Mouse (Mus musculus) ovary, adult 18-20 months (tissue): ENCODE data around the gene Ube2cbp.

Experiments
- DNase-seq: peaks from one replicate; pipeline ENCODE4 v3.0.0; 2022; ENCODE audit warnings: low spot score, mixed read lengths

The Ube2cbp gene

DNA sequence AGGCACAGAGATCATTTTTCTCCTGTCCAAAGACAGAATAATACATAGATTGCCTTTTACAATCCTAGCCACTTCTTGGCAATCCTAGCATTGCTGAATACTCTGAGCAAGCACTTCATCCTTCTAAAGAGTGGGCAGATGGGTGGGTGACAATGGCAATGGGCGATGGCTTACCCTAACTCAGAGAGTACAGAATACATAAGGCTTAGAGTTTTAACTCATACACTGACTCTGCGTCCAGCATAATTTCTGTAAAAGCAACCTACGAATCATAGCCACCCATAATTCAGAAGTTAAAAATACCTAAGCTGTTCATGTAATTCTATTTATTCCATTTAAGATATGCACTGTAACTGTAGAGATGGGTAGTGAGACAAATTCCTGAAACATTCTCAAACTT is 29.2 kb downstream of the Ube2cbp start:
- DNase-seq: no peak

GRCm38 (mm10) chr9:86423331-86423730 is 41.4 kb downstream of the Ube2cbp start:
- no peak for DNase-seq

GRCm38 (mm10) chr9:86419366-86419765 is 45.4 kb downstream of the Ube2cbp start:
- DNase-seq: no peak

- no peak for DNase-seq
Measured at GRCm38 (mm10) chr9:86417971-86418370, 46.8 kb downstream of the Ube2cbp start.

DNA sequence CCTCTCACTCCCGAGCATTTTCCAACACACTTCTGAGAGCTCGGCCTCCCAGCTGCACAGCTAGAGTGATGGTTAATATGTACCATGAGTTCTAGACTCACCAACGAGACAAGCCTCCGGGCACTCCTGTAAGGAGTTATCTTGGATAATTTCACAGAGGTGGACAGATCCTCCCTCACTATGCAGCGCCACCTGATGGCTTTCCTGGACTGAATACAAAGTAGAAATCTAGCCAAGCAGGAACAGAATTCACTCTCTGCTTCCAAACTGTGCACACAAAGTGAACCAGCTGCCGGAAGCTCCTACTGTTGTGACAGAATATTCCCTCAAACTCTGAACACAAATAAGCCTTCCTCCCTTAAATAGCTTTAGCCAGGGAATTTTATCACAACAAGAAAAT is 69.0 kb downstream of the Ube2cbp start:
- no peak for DNase-seq

- DNase-seq: no peak
Measured at GRCm38 (mm10) chr9:86395012-86395411, 69.7 kb downstream of the Ube2cbp start.

GRCm38 (mm10) chr9:86393586-86394272 is 71.0 kb downstream of the Ube2cbp start:
- no peak for DNase-seq

DNA sequence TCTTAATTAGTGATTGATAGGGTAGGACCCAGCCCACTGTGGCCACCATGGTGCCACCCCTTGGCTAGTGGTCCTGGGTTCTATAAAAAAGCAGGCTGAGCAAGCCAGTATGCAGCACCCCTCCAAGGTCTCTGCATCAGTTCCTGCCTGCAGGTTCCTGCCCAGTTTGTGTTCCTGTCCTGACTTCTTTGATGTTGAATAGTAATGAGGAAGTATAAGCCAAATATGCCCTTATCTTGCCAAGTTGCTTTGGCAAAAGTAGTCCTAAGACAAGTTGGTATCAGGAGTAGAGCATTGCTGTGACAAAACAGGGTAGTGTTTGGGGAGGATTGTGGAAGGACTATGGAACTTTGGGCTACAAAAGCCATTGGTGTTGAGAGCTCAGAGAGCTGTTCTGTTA is 73.3 kb downstream of the Ube2cbp start:
- DNase-seq: no peak

DNA sequence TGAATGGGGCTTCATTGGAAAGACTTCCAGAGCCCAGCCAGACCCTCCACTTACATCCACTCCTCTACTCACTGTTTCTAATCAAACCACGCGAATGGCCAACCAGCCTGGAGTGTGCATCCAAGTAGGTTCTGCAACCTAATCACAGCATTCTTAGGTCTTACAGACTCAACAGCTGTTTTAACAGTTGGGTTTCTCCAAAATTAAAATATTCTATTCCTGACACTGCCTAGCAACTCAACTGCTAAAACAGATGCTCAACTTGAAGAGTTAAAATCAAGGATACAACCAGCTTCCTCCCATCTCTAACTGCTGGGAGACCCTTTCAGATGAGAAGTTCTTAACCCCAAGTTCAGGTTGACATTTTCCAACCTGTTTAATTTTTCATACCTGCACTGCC is 74.0 kb downstream of the Ube2cbp start:
- no peak for DNase-seq

GRCm38 (mm10) chr9:86388538-86388937 is 76.2 kb downstream of the Ube2cbp start:
- DNase-seq: no peak

DNA sequence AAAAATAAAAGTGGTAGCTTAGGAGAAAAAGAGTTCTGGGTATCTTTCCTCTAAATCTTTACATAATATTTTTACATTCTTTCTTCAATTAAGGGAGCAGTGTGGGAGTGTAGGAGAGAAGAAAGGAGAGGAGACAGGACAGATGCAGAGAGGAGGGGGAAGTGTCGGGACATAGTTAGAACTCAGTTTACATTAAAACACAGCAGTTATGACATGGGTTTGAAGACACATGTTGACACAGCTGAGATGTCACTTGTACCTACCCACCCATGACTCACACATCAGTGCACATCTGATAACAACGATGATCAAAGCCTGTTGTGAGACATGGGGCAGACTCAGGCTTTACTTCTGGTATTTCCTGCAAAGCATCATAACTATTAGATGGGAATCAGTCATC is 87.8 kb downstream of the Ube2cbp start:
- DNase-seq: no peak

- no peak for DNase-seq
Measured at GRCm38 (mm10) chr9:86372783-86373567, 91.8 kb downstream of the Ube2cbp start.

GRCm38 (mm10) chr9:86369208-86369607 is 95.5 kb downstream of the Ube2cbp start:
- no peak for DNase-seq

- no peak for DNase-seq
Measured at GRCm38 (mm10) chr9:86360536-86360935, 104.2 kb downstream of the Ube2cbp start.

GRCm38 (mm10) chr9:86355851-86356250 is 108.9 kb downstream of the Ube2cbp start:
- DNase-seq: no peak

DNA sequence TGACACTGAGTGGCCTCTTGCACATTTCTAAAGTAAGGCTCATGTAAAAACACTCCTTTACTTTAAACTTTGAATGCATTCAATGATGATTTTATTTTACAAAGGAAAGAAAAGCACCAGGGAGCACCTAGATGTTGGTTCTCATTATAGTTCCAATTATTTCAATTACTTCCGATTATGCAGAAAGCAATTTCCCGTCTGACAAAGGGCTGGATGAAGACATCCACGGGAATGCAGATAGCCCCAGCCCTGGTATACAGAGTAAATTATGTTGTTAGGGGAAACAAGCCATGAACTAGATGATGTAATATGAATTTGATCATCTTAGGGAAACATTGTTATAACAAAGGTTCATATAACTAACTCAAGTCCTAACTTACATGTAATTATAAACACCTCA is 113.3 kb downstream of the Ube2cbp start:
- no peak for DNase-seq

DNA sequence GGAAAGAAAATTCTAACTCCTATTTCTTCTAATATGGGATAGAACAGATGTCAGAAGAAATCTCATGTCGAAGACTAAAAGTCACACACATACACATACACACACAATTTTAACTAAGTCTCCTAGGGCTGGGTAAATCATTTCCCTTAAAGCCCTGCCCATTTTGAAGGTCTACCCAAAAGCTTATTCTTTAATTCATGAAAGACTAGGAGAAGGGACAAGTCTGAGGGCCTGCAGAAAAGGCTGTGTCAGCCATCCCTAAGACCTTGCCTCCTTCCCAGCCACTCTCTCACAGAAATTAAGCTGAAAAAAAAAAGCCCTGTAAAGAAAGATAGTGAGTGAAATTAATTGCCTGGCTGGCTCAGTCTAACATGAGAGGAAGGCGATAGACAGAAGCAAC is 128.0 kb downstream of the Ube2cbp start:
- DNase-seq: no peak

DNA sequence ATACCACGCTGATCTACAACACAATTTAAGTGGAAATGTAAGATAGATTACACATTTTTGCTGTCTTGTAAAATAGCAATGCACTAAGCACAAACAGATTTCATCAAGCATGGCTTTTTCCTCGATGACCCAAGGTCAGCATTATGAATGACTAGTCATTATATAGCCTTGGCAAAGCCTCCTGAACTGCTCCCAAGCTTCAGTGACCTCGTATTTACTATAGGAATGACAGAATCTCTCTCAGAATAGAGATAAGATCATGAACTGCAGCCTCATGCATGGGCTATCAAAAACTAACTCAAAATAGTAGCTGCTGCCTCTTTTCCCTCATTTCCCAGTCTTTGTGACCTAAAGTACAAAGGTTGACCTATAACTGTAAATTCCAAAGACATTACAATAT is 128.4 kb downstream of the Ube2cbp start:
- no peak for DNase-seq

DNA sequence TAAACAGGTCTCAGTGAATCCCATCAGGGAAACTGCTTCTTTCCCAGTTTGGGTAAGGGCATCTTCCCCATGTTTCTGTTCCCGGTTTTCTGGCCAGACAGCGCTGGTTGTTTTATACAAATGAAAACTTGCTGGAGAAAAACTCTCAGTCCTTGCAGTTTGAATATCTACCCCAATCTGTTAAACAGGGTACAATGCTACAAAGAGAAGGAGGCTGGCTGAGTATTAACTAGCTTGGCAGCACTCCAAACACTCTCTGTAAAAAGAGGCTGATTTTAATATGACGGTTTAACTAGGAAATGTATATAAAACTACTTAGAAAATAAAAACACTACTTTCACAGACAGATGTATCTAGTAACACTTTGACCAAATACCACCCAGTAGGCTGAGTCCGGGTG is 129.2 kb downstream of the Ube2cbp start:
- no peak for DNase-seq

DNA sequence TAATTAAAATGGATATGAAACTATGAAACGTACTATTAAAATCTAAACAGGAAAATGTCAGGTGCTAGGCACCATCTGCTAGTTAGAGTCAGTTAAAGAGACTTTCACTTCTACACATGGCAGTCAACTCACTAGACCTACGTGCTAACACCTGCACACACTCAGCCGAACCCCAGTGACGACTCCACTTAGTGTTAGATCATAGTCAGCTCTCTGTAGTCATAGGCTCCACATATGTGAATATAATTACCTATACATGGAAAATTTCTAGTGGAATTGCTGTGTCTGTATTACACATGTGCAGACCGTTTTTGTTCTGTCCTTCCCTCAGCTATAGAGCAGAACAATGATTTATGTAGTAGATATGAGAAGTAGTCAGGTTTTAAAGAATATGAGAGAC is 130.4 kb downstream of the Ube2cbp start:
- no peak for DNase-seq

DNA sequence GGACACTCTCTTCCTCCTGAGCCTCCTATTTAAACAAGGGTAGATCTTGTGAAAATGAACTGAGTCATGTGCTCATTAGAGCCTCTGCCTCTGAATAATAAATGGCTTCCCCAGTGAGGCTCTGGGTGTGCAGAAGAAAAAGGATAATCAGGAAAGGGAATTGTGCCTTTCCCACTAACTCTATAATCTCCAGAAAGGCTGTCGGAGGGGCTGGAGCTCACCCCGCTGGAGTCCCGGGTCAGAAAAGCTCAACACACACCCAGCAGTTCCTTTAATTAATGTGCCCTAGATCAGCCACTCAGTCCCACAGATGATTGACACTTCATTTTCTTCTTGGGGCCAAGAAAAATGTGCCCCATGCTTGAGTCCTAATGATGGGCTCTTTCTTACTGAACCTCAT is 134.2 kb downstream of the Ube2cbp start:
- no peak for DNase-seq

- no peak for DNase-seq
Measured at GRCm38 (mm10) chr9:86328270-86328669, 136.5 kb downstream of the Ube2cbp start.

DNA sequence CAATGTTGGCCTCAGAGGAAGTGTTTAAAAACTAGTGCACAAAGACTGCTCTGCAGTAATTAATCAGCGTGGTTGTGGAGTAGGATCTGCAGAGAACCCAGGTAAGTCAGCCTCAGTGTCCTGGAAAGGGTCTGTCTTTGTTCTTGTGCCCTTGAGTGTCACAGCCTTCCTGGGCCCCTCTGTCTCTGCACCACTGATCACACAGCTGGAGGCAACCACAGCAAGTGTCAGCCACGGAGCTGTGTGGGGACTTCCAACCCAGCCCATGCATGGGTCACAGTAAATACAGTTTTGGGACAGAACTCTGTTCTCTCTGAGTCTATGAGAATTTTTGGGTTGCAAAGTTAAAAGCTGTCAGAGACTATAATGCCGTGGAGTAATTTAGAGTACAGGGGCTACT is 137.4 kb downstream of the Ube2cbp start:
- DNase-seq: no peak

DNA sequence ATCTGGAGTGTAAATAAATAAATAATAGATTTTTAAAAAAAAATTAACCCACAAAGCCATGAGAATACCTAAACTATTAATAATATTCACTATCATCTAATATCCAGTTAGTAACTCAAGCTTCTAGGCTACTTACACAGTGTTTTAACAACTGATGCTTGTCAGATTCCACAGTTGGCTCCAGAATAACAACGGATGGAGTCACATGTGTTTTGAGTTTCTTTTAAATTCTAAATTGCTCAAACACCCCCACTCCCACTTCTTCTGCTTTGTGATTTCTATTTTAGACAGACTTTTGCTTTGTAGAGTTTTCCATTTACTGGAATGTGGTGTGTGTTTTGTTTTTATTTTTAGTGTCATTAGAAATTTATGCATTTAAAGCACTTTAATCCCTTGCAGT is 140.0 kb downstream of the Ube2cbp start:
- DNase-seq: no peak
